Mouse (Mus musculus): ENCODE measurements around the gene Mrc2.
A peak's percentile ranks its signal among the peaks of the same experiment; 100 is the strongest.

Gene Mrc2

DNA sequence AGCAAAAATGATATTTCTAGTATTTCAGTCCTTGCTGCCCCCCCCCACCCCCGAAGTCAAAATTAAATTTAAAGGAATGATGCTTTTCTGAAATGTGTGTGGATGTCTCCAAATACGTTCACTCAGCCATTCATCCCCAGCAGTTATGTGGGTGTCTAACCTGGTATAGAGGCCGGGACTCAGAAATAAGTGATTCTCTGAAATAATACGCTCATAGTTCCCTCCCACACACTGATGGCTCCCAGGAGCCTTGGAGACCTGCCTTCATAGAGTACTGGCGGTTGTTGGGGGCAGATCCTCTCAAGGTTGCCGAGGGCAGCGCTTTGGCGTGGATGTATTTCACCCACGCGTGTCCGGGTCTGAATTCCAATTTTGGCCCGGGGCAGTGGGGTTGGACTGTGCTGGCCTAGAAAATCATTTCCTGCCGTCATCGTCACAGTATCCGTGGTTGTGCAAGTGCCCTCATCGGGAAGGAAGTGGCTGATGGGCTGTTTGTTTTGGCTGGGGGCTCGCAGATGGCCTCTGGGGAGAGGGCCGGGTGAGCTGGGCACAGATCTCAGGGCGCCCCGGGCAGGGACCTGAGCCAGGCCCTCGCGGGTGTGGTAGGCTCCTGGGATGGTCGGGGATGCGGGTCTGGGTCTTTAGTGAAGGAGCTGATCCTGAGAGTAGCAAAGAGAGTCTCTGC lies 19.0 kb downstream of the Mrc2 start:
- no peak for DNase-seq

GRCm38 (mm10) chr11:105312311-105312942 lies 20.0 kb downstream of the Mrc2 start:
- DNase-seq = peak in 1 of 2 experiments; percentile 33

DNA sequence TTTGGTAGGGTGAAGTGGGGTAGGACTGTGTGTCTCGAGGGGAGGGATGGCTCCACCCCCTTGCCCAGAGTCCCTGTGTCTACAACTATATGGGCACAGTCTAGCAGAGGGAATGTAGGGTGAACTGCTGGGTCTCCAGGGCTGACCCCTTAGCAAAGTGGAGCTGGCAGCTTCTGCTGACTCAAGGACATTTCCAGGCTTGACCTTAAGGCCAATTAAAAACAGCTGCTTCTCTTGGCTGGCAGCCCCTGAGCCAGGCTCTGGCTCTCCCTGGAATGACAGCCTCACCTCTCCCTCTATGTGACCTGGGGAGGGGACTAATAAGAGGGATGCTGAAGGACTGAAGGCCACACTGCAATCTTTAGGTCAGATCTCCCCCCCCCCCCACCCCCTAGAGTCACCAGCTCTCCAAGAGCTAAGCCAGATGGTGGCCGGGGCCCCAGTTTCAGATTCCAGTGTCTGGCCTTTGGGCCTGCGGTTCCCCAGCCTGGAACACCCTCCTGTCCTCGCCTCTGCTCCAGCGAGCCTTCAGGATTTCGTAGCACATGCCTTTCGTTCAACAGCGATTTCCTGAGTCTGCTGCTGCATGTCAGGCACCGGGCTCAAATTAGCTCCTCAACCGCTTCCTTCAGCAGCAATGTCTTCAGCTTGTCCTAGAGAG lies 20.7 kb downstream of the Mrc2 start:
- no peak for DNase-seq

DNA sequence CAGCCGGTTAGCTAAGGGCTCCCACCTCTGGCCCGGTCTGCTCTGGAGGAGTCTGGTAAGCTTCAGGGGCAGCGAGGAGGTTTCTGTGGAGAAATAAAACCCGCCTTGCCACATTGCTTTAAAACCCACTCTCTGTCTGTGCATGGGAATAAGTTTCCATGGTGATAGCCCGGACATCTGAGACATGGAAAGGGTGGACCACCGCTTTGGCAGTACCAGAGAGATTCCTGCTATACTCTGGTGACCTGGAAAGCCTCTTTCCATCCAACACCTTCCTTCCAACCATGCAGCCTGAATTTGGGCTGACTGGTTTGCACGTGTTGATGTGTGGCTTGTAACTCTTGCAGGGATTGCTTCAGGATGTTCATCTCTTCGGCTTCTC lies 21.2 kb downstream of the Mrc2 start:
- no peak for DNase-seq

GRCm38 (mm10) chr11:105315296-105315695 lies 22.9 kb downstream of the Mrc2 start:
- DNase-seq = no peak

DNA sequence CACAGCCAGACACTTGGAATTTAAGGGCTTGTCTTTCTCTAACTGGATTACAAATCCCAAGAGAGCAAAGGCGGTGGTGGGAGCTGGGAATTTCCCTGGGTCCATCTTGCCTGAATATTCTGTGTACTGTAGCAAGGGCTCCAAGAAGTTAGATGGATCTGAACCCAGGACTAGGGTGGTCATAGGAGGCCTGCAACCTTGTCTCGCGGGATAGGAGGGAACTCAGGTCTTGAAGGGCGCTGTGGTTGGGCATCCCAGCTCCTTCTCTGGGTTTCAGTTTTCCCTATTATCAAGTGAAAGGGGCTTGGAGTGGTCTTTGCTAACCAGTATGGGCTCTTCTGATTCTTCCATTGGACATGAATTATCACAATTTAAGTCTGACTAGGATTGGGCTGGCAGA lies 23.7 kb downstream of the Mrc2 start:
- DNase-seq = no peak

DNA sequence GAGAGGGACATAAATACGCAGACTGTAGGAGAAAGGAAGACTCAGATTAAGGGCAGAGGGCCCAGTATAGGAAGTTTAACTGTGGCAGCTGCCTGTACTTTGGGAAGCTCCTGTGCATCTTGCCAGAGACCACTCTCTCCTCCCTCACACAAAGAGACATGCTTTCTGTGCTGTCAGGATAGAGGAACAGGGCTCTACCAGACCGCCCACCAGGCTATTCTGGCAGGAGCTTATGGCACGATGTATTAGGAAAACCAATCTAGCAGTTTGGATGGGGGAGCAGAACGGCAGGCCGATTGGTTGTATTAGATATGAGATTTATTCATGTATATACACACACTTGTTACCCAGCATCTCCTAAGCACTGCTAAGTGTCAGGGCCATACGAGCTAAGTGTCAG lies 25.3 kb downstream of the Mrc2 start:
- DNase-seq = no peak

DNA sequence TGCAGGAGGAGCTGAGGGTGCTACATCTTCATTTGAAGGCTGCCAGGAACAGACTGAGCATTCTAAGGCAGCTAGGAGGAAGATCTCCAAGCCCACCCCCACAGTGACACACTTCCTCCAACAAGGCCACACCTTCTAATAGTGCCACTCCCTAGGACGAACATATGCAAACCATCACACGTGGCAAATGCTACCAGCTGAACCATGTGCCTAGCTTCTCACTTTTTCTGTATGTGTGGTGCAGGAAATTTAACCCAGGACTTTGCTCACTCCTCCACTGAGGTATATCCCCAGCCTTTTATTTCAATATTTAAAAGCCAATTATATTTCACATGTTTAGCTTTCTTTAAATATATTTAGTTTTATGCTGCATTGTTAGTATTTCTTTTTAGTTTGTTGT lies 28.6 kb downstream of the Mrc2 start:
- no peak for DNase-seq

DNA sequence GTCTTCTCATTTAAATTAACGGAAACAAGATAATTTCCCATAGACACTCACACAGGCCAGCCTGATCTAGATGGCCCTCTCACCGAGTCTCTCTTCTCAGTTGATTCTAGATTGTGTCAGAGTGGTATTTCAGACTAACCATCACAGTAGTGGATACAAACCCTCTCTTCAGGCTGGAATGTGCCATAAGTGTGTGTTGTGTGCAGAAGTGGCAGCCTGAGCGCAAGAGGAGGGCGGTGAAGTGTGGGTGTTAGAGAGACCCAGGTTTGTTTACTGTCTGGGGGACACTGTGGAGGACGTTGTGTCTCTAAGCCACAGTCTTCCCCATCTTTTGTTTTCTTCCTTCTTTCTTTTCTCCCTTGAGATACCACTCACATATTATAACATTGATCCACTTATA lies 31.1 kb downstream of the Mrc2 start:
- DNase-seq = no peak

GRCm38 (mm10) chr11:105327101-105327500 lies 34.7 kb downstream of the Mrc2 start:
- DNase-seq = no peak

GRCm38 (mm10) chr11:105329962-105330361 lies 37.5 kb downstream of the Mrc2 start:
- DNase-seq = no peak

DNA sequence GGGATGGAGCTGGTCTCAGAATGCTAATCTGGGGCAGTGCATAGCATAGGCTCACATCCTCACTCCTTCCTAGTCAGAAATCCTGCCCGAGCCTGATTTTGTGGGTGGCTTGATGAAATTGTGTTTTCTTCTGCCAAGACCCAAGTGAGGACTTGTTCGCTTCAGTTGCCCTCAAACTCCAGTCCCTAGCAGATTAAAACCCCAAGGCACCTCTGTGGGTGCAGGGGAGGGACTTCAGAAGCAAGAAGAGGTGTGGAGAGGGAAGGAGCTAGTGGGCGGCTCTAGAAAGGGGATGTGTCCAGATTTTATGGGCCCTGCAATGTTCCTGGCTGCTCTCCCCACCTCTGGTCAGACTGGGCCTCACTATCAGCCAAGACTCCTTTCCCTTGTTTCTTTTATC lies 38.7 kb downstream of the Mrc2 start:
- DNase-seq = no peak

- DNase-seq = peak in 1 of 2 experiments; percentile 68
Measured at GRCm38 (mm10) chr11:105331732-105332131, 39.3 kb downstream of the Mrc2 start.

DNA sequence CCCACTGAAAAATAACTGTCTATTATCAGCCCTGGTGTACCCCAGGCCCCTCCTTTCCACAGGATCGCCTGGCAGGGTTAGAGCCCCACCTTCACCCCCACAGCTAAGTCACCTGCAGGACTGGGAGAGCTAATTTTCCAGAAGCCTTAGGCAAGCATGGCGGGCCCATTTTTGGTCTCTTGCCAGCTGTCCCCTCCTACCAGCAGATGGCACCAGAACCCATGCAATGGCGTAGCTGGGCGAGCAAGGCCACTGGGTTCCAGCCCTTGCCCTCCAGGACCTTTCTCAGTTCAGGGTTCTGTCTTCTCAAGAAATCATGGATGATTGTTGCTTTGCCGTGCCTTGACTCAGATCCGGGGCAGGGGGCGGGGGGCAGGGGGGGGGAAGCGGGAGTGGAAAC lies 40.0 kb downstream of the Mrc2 start:
- DNase-seq = peak; percentile 71 to 85

DNA sequence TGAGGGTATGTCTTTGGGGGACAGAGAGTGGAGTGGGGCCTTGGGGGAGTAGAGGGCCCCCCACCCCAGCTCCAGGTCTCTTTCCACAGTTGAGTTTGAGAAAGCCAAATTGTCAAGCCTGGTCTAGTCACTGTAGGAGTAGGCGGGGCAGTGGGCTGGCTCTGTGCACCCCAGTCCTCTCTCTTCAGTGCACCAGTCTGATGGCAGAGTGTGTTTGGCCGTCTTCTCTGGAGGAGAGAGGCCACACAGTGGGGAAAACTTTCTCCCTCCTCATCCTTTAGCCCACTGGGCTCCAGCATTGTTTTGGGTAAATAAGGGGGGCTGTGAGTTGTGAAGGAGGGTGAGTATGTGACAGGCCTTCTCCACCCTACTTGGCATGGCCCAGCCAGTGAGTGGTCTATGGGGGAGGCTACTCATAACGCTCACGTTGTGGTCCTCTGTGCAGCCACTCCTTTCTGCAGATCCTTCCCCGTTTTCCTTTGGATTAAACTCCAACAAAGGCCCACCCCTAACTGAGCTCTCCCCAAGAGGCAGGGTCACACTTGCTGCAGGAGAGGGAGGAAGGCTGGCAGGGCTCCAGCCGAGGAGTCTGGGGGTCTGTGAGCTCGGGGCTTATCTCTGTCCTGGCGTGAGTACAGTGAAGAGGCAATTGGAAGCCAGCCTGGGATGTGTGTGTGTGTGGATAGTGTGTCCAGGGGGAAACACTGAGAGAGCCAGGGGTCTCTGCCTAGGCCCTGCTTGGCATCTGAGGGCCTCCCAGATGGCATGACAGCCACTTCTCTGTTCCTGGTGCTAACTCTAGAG lies 41.6 kb downstream of the Mrc2 start:
- no peak for DNase-seq

GRCm38 (mm10) chr11:105338596-105339390 lies 46.4 kb downstream of the Mrc2 start:
- DNase-seq = no peak

GRCm38 (mm10) chr11:105345284-105345683 lies 52.8 kb downstream of the Mrc2 start:
- DNase-seq = peak in 1 of 2 experiments; percentile 59

GRCm38 (mm10) chr11:105347162-105348161 lies 55.0 kb downstream of the Mrc2 start:
- peak; percentile 92 to 96 for DNase-seq

DNA sequence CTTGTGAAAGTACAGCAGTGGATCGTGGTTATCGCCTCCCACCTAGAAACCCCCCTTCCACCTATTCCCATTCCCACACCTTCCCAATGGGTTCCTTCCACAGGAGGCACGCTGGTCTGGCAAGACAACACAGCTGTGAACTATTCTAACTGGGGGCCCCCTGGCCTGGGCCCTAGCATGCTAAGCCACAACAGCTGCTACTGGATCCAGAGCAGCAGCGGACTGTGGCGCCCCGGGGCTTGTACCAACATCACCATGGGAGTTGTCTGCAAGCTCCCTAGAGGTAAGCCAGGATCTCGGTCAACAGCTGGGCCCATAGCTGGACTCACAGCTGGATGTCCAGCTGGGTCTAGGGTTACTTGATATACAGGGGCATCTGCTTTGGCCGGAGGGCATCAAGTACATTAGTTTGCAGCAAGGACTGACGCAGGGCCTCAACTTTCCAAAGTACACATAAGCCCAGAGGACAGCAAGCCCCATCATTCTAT lies 56.1 kb downstream of the Mrc2 start:
- DNase-seq = no peak

GRCm38 (mm10) chr11:105349780-105350324 lies 57.4 kb downstream of the Mrc2 start:
- DNase-seq = no peak

DNA sequence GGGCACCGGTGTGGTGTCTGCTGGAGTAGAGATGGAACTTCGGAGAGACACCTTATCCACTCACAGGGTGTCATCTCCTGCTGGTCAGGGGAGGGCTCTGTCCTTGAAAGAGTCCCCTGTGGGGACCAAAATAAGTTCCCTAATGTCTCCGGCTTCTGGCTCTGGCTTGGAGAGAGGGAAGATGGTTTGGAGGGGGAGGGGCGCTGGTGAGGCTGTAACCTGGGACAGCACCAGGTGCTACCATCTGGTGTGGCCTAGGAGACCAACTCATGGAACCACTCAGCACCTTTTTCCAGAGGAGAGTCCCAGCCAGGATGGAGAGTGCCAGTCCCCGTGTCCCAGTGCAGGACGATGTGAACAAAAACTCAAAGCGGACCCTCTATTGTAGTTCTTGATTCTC lies 58.2 kb downstream of the Mrc2 start:
- DNase-seq = peak in 1 of 2 experiments; percentile 51
